Comparison of ENCODE assay signal across 8 mouse cellular contexts in the genomic region with DNA sequence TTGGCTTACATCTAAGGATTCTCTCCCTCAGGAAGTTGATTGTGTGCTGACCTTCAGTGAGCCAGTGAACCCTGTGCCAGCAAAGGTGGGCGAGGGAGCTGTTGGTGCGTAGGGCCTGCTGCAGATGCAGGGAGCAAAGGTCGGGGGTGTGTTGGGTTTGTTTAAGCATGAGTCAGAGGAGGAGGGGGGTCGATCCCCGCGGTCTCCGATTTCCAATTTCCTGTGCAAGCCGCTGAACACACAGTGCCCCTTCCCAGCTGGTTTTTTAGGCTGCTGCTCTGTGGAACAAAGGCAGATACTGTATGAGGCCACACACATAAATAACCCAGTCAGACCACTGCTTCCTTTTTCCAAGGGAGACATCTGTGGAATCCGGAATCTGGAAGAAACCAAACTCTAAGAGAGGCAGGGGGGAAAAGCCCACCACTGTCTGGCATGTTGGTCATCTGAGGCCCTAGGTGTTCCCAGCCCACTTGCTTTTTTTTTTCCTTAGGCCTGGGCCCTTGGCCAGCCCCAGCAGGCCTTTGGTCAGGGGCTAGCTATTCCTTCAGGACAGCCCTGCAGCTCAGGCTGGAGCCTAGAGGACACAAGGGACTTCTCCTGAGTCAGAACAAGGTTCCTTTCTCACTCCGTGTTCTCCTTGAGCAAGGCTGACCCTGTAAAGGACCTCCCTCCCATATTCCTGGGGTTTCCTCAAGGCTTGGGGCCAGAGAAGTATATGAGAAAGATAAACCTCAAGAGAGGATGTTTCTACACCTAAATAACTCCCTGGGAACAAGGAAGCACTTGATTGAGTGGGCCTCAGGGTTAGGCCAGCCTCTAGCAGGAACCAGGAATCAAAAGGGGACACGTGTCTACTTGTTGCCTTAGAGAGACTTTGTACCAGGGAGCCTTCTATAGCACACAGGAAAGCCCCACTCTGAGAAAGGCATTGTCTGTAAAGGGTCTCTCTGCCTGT.
DNase-seq lines count a peak whose midpoint lies in the region; ATAC-seq and TF ChIP-seq lines count a peak whose summit lies in the region.

No protein-coding gene starts in this region.

- intact Hi-C loops in heart, postnatal 14 days (cut with DNase I), result loop anchor here (2.0 kb wide), 1 partner anchor 18 kb away; no protein-coding TSS in a partner anchor

- no peak for TF ChIP-seq CTCF in testis, adult 2 months (IDR thresholded peaks at IDR 0.05; ENCODE audit: control insufficient read depth, insufficient read depth, insufficient replicate concordance, low read depth, low read length)

- H3K4me3 ChIP-seq in forebrain, embryonic 12.5 days (replicated peaks), result no peak overlapping the region
- no peak overlapping the region for H3K4me3 ChIP-seq in macrophage (ENCODE audit: inconsistent target)
- no peak overlapping the region for H3K4me3 ChIP-seq in testis, adult 2 months (ENCODE audit: control insufficient read depth, low read depth, low read length)

- no peak for TF ChIP-seq POLR2A in testis, adult 2 months (IDR thresholded peaks at IDR 0.05; ENCODE audit: control insufficient read depth, low read depth, low read length)

- H3K9me3 ChIP-seq in forebrain, embryonic 12.5 days, result no peaks in the 10 kb centered on the region

- H3K4me2 ChIP-seq in forebrain, embryonic 12.5 days, result peak overlapping the region; percentile 30

- H3K79me2 ChIP-seq in macrophage (ENCODE audit: inconsistent target), result no peaks in the 10 kb centered on the region

- H3K36me3 ChIP-seq in forebrain, embryonic 12.5 days (replicated peaks), result no peaks in the 10 kb centered on the region
- H3K36me3 ChIP-seq in macrophage (ENCODE audit: inconsistent target), result no peaks in the 10 kb centered on the region
- no peaks in the 10 kb centered on the region for H3K36me3 ChIP-seq in testis, adult 2 months (ENCODE audit: control insufficient read depth, insufficient read depth, low read length)

- peak; percentile 65 for DNase-seq in adipocyte (ENCODE audit: low spot score)
- peak; percentile 72 to 74 for DNase-seq in heart, postnatal 14 days
- DNase-seq in kidney, postnatal 25 days, result peak; percentile 82 to 92
- DNase-seq in c-Kit-positive CD71-positive TER-119-positive erythroid progenitor cells, embryonic 14.5 days (ENCODE audit: low spot score), result no peak

- H3K4me1 ChIP-seq in forebrain, embryonic 12.5 days, result peaks cover 42% of the 10 kb centered on the region
- peaks cover 9% of the 10 kb centered on the region for H3K4me1 ChIP-seq in testis, adult 2 months (ENCODE audit: control insufficient read depth, insufficient read depth, low read length)

- WGBS in forebrain, embryonic 12.5 days, result 5% methylated on average over 11 of the region's 11 CpGs
- 13% methylated on average over 9 of the region's 11 CpGs for WGBS in macrophage (ENCODE audit: missing documents)

- H3K9ac ChIP-seq in forebrain, embryonic 12.5 days, result peak overlapping the region; percentile 0; the same call in 1 of the 2 replicates

- H3K27me3 ChIP-seq in forebrain, embryonic 12.5 days, result no peaks in the 10 kb centered on the region
- no peaks in the 10 kb centered on the region for H3K27me3 ChIP-seq in testis, adult 2 months (ENCODE audit: control insufficient read depth, insufficient read depth, low read length)

- peak overlapping the region; percentile 95 for H3K27ac ChIP-seq in forebrain, embryonic 12.5 days
- H3K27ac ChIP-seq in macrophage, result peak overlapping the region; percentile 99
- H3K27ac ChIP-seq in testis, adult 2 months (ENCODE audit: control insufficient read depth, insufficient read depth, low read depth, low read length), result peak overlapping the region; percentile 75

- ATAC-seq in CD4-positive, CD25-positive, alpha-beta regulatory T cell, adult 4 months, result peak; percentile 43
- ATAC-seq in forebrain, embryonic 12.5 days (ENCODE audit: low FRiP score), result peak; percentile 86
